Mouse (Mus musculus): ENCODE measurements around the gene Tmem26.

DNA sequence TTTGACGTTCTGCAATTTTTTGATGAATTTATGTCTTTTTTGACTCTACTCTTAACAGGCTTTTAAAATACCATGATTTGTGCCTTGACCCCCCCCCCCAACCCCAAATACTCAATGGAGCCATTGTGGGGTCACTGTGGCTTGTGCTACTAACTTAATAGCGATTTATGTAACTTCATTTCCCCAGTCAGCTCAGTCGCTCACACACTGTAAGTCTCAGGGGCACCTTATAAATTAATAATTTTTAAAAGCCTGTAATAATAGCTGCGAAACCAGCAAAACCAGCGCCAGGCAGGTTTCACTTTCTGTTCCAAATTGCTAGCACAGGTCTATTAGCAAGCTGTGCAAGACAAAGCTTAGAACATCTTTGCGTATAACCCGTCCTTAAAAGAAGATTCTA lies 76.9 kb downstream of the Tmem26 start:
- TF ChIP-seq MAFK (IDR thresholded peaks at IDR 0.05; ENCODE audit: insufficient read depth, low read depth, low read length) (no peak), HCFC1 (IDR thresholded peaks at IDR 0.05; ENCODE audit: borderline replicate concordance, insufficient read depth, low read length) (no peak)

Measured in ES-E14 (cell line).